Mouse (Mus musculus): ENCODE measurements at regions not wholly inside any gene's neighbourhood (a gene's known extent, or its start where the extent isn't known, plus 50 kb on each side); places are given as distances from the start of the nearest gene placed in this dataset.

- peak in 1 of 2 experiments; percentile 7 for DNase-seq
Observed at GRCm38 (mm10) chr1:194026958-194027692, 590.9 kb upstream of the Plxna2 start.

- no peak for DNase-seq
Observed at GRCm38 (mm10) chr1:194026213-194026612, 591.8 kb upstream of the Plxna2 start.

GRCm38 (mm10) chr1:194019282-194019681 is 598.7 kb upstream of the Plxna2 start:
- no peak for DNase-seq

GRCm38 (mm10) chr1:193992226-193992625 is 622.1 kb upstream of the Camk1g start:
- DNase-seq: no peak

- DNase-seq: peak; percentile 4 to 12
Observed at GRCm38 (mm10) chr1:193989956-193990675, 620.0 kb upstream of the Camk1g start.

GRCm38 (mm10) chr1:193988970-193989904 is 619.1 kb upstream of the Camk1g start:
- DNase-seq: peak; percentile 17 to 19

- DNase-seq: no peak
Observed at GRCm38 (mm10) chr1:193980571-193980970, 610.5 kb upstream of the Camk1g start.

GRCm38 (mm10) chr1:193971537-193971936 is 601.4 kb upstream of the Camk1g start:
- DNase-seq: no peak

GRCm38 (mm10) chr1:193969264-193969908 is 599.3 kb upstream of the Camk1g start:
- no peak for DNase-seq

- DNase-seq: no peak
Observed at GRCm38 (mm10) chr1:193967957-193968926, 598.1 kb upstream of the Camk1g start.

- no peak for DNase-seq
Observed at GRCm38 (mm10) chr1:193966652-193967555, 596.8 kb upstream of the Camk1g start.

GRCm38 (mm10) chr1:193965278-193965677 is 595.2 kb upstream of the Camk1g start:
- DNase-seq: no peak

- no peak for DNase-seq
Observed at GRCm38 (mm10) chr1:193951936-193952335, 581.8 kb upstream of the Camk1g start.

- no peak for DNase-seq
Observed at GRCm38 (mm10) chr1:193949817-193950216, 579.7 kb upstream of the Camk1g start.

- DNase-seq: no peak
Observed at GRCm38 (mm10) chr1:193946953-193947586, 577.0 kb upstream of the Camk1g start.

GRCm38 (mm10) chr1:193935969-193936368 is 565.9 kb upstream of the Camk1g start:
- no peak for DNase-seq

- DNase-seq: no peak
Observed at GRCm38 (mm10) chr1:193934308-193934707, 564.2 kb upstream of the Camk1g start.

GRCm38 (mm10) chr1:193931131-193931729 is 561.1 kb upstream of the Camk1g start:
- no peak for DNase-seq

GRCm38 (mm10) chr1:193928607-193929006 is 558.5 kb upstream of the Camk1g start:
- DNase-seq: no peak
